Mouse (Mus musculus) kidney, postnatal 25 days (tissue): ENCODE measurements around the gene Ehf.
A peak's percentile ranks its signal among the peaks of the same experiment; 100 is the strongest.

Experiments
- DNase-seq, 2 experiments: peaks; one replicate each; pipeline ENCODE4 v3.0.0; 2021; ENCODE audit warnings: mixed read lengths in 2 of 2

The Ehf gene

GRCm38 (mm10) chr2:103303132-103303531 lies at the start of gene Ehf:
TSS of gene Ehf (minus strand) at chr2:103303278.
- DNase-seq: no peak

- DNase-seq: peak; percentile 55 to 60
Measured at GRCm38 (mm10) chr2:103347417-103347891, 44.4 kb upstream of the Ehf start.

GRCm38 (mm10) chr2:103346751-103347289 lies 43.7 kb upstream of the Ehf start:
- no peak for DNase-seq

GRCm38 (mm10) chr2:103343611-103344010 lies 40.5 kb upstream of the Ehf start:
- no peak for DNase-seq

GRCm38 (mm10) chr2:103342123-103342522 lies 39.0 kb upstream of the Ehf start:
- no peak for DNase-seq

GRCm38 (mm10) chr2:103341375-103341971 lies 38.4 kb upstream of the Ehf start:
- no peak for DNase-seq

GRCm38 (mm10) chr2:103338706-103339105 lies 35.6 kb upstream of the Ehf start:
- no peak for DNase-seq

- no peak for DNase-seq
Measured at GRCm38 (mm10) chr2:103337370-103337769, 34.3 kb upstream of the Ehf start.

GRCm38 (mm10) chr2:103336621-103337020 lies 33.5 kb upstream of the Ehf start:
- DNase-seq: no peak

- no peak for DNase-seq
Measured at GRCm38 (mm10) chr2:103336000-103336399, 32.9 kb upstream of the Ehf start.

- DNase-seq: no peak
Measured at GRCm38 (mm10) chr2:103331666-103332191, 28.7 kb upstream of the Ehf start.

- no peak for DNase-seq
Measured at GRCm38 (mm10) chr2:103328731-103329130, 25.7 kb upstream of the Ehf start.

- DNase-seq: no peak
Measured at GRCm38 (mm10) chr2:103325301-103326048, 22.4 kb upstream of the Ehf start.

- no peak for DNase-seq
Measured at GRCm38 (mm10) chr2:103324320-103324719, 21.2 kb upstream of the Ehf start.

GRCm38 (mm10) chr2:103322171-103322570 lies 19.1 kb upstream of the Ehf start:
- DNase-seq: no peak

GRCm38 (mm10) chr2:103321638-103322037 lies 18.6 kb upstream of the Ehf start:
- DNase-seq: no peak

GRCm38 (mm10) chr2:103314002-103314401 lies 10.9 kb upstream of the Ehf start:
- no peak for DNase-seq

- DNase-seq: no peak
Measured at GRCm38 (mm10) chr2:103312640-103313039, 9.6 kb upstream of the Ehf start.

- DNase-seq: no peak
Measured at GRCm38 (mm10) chr2:103310663-103311062, 7.6 kb upstream of the Ehf start.

- DNase-seq: no peak
Measured at GRCm38 (mm10) chr2:103306686-103307085, 3.6 kb upstream of the Ehf start.

- DNase-seq: no peak
Measured at GRCm38 (mm10) chr2:103302669-103303068, 409 bp downstream of the Ehf start.

GRCm38 (mm10) chr2:103298711-103299463 lies 4.2 kb downstream of the Ehf start:
- no peak for DNase-seq

GRCm38 (mm10) chr2:103294526-103294925 lies 8.6 kb downstream of the Ehf start:
- peak in 1 of 2 experiments; percentile 67 for DNase-seq
